Comparison of ENCODE assay signal across 10 mouse cellular contexts in genomic region chr9:84109777-84110478, GRCm38 (mm10).
DNase-seq lines count a peak whose midpoint lies in the region; ATAC-seq lines count a peak whose summit lies in the region.
"Had no signal": no experiment of that assay in that cellular context is flagged by ENCODE, and none has a peak within 500 bp of the region (broad histone marks: within the 10 kb centered on the region; RNA-seq: fewer than 3 reads in every experiment).

No protein-coding gene starts in this region.

- no peaks in the 10 kb centered on the region for H3K27me3 ChIP-seq in embryonic facial prominence, embryonic 13.5 days
- H3K27me3 ChIP-seq in midbrain, embryonic 11.5 days (ENCODE audit: control insufficient read depth, insufficient read depth, low read length) = no peaks in the 10 kb centered on the region
- no peaks in the 10 kb centered on the region for H3K27me3 ChIP-seq in intestine, embryonic 16.5 days (replicated peaks; ENCODE audit: control insufficient read depth, insufficient read depth, low read length)
- H3K27me3 ChIP-seq: heart, embryonic 13.5 days; limb, embryonic 12.5 days had no signal

- ATAC-seq in embryonic facial prominence, embryonic 13.5 days (ENCODE audit: insufficient number of reproducible peaks, insufficient read depth, low FRiP score, low TSS enrichment, low read depth) = no peak
- ATAC-seq in midbrain, embryonic 11.5 days (ENCODE audit: low FRiP score) = peak; percentile 73
- ATAC-seq in intestine, embryonic 16.5 days = no peak

- WGBS in embryonic facial prominence, embryonic 13.5 days = 36% methylated on average over 6 of the region's 6 CpGs
- WGBS in midbrain, embryonic 11.5 days = 31% methylated on average over 6 of the region's 6 CpGs
- WGBS in intestine, embryonic 16.5 days = 57% methylated on average over 6 of the region's 6 CpGs

- no peak overlapping the region for H3K27ac ChIP-seq in embryonic facial prominence, embryonic 13.5 days
- H3K27ac ChIP-seq in midbrain, embryonic 11.5 days (ENCODE audit: low read depth, low read length) = no peak overlapping the region
- H3K27ac ChIP-seq in intestine, embryonic 16.5 days (ENCODE audit: low read length) = no peak overlapping the region
- H3K27ac ChIP-seq: heart, embryonic 13.5 days had no signal

- H3K9ac ChIP-seq in embryonic facial prominence, embryonic 13.5 days = no peak overlapping the region
- no peak overlapping the region for H3K9ac ChIP-seq in midbrain, embryonic 11.5 days (ENCODE audit: low read length)
- H3K9ac ChIP-seq in intestine, embryonic 16.5 days (ENCODE audit: low read depth, low read length) = no peak overlapping the region
- H3K9ac ChIP-seq: limb, embryonic 12.5 days had no signal

- H3K4me2 ChIP-seq in embryonic facial prominence, embryonic 13.5 days = peak overlapping the region; percentile 45
- no peak overlapping the region for H3K4me2 ChIP-seq in midbrain, embryonic 11.5 days
- H3K4me2 ChIP-seq in intestine, embryonic 16.5 days (ENCODE audit: low read depth, low read length) = no peak overlapping the region

- peaks cover 45% of the 10 kb centered on the region for H3K4me1 ChIP-seq in embryonic facial prominence, embryonic 13.5 days
- peaks cover 16% of the 10 kb centered on the region for H3K4me1 ChIP-seq in midbrain, embryonic 11.5 days (ENCODE audit: control insufficient read depth, insufficient read depth, low read length)
- H3K4me1 ChIP-seq in intestine, embryonic 16.5 days (ENCODE audit: control insufficient read depth, insufficient read depth, low read length) = peaks cover 6% of the 10 kb centered on the region; the same call in 1 of the 2 replicates

- no peak overlapping the region for H3K4me3 ChIP-seq in embryonic facial prominence, embryonic 13.5 days
- no peak overlapping the region for H3K4me3 ChIP-seq in midbrain, embryonic 11.5 days (ENCODE audit: low read depth, low read length)
- no peak overlapping the region for H3K4me3 ChIP-seq in intestine, embryonic 16.5 days (ENCODE audit: low read length)
- H3K4me3 ChIP-seq: heart, embryonic 13.5 days; limb, embryonic 12.5 days had no signal

- H3K9me3 ChIP-seq in embryonic facial prominence, embryonic 13.5 days = no peaks in the 10 kb centered on the region
- no peaks in the 10 kb centered on the region for H3K9me3 ChIP-seq in midbrain, embryonic 11.5 days (ENCODE audit: control insufficient read depth, low read length)
- H3K9me3 ChIP-seq in intestine, embryonic 16.5 days (ENCODE audit: control insufficient read depth, low read length) = no peaks in the 10 kb centered on the region
- H3K9me3 ChIP-seq: heart, embryonic 13.5 days; limb, embryonic 12.5 days had no signal

- no peaks in the 10 kb centered on the region for H3K36me3 ChIP-seq in embryonic facial prominence, embryonic 13.5 days
- H3K36me3 ChIP-seq in midbrain, embryonic 11.5 days (ENCODE audit: control insufficient read depth, insufficient read depth, low read length) = no peaks in the 10 kb centered on the region
- no peaks in the 10 kb centered on the region for H3K36me3 ChIP-seq in intestine, embryonic 16.5 days (ENCODE audit: control insufficient read depth, insufficient read depth, low read length)
- H3K36me3 ChIP-seq: heart, embryonic 13.5 days; limb, embryonic 12.5 days had no signal

- peak; percentile 37 to 53 for DNase-seq in frontal cortex, postnatal 10 days (ENCODE audit: low spot score in 2 of 2)
- no peak for DNase-seq in frontal cortex, postnatal 25 days (ENCODE audit: low spot score in 2 of 2)
- DNase-seq in adipocyte (ENCODE audit: low spot score) = peak; percentile 44
- DNase-seq in midbrain, embryonic 11.5 days (ENCODE audit: low spot score, missing footprints) = peak; percentile 87
- no peak for DNase-seq in thymus, adult 18-20 months
- DNase-seq in thymus, postnatal 36 days = no peak

Comparison
In these comparisons a context has a peak if more than half of its experiments do, and no peak if none do; other contexts are left out.
1. DNase-seq: peak in frontal cortex, postnatal 10 days (2 of 2), adipocyte (single experiment) and midbrain, embryonic 11.5 days (single experiment); none in frontal cortex, postnatal 25 days (0 of 2), thymus, adult 18-20 months (0 of 2) and thymus, postnatal 36 days (0 of 2).